Mouse (Mus musculus) CD4-positive helper T cell, adult 2 months (primary cell): ENCODE results near the gene Olfr1356.
"Not testable (repeated sequence)": the region's sequence is repeated elsewhere in the genome, so short reads cannot be mapped to it uniquely, and the experiment has no call there.

Source experiments
- DNase-seq: peaks from one replicate; pipeline ENCODE4 v3.0.0-alpha.2; 2012; ENCODE audit warnings: low read depth, missing footprints, low spot score

The Olfr1356 gene

GRCm38 (mm10) chr10:78852066-78852465 lies at the start of gene Olfr1356:
Olfr1356 (minus strand) TSS chr10:78852166.
- DNase-seq = no peak

- no peak for DNase-seq
Observed at GRCm38 (mm10) chr10:78875240-78875639, 23.3 kb upstream of the Olfr1356 start, which contains the start of gene Olfr1355. Olfr1355 (plus strand) TSS chr10:78875540.

DNA sequence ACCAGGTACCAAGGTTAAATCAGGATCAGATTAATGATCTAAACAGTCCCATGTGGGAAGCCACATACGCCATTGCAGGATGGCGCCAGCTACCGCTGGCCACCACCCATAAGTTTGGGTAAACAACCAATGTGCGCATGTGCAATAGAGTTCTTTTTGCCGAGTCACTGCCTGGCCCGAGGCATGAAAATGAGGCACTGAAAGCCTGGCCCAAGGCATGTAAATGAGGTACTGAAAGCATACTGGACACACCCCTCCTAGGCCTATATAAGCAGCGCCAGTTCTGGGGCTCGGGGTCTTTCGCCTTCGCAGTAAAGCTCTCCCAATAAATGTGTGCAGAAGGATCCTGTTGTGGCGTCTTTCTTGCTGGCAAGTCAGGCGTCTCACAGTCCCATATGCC lies 11.5 kb downstream of the Olfr1356 start:
- not testable (repeated sequence) for DNase-seq

GRCm38 (mm10) chr10:78812358-78813060 lies 39.5 kb downstream of the Olfr1356 start:
- DNase-seq = no peak

- DNase-seq = no peak
Observed at GRCm38 (mm10) chr10:78801449-78801848, 50.5 kb downstream of the Olfr1356 start.
